Mouse (Mus musculus) limb, embryonic 15.5 days (tissue): Measurements from ENCODE around the gene Dppa3. TPM values are rescaled to one million over a fixed set of nuclear protein-coding genes. Genes with fewer than 3 reads are reported as not detected.

ENCODE experiments used
- ATAC-seq: fragments of 200-750 bp; cut with Nextera tagmentation; 2 replicates; pipeline ENCODE4 v1.8.0; 2017; ENCODE audit warnings: low read depth, moderate TSS enrichment; ENCODE audit not compliant: insufficient number of reproducible peaks, low FRiP score, low TSS enrichment
- H3K27ac ChIP-seq: fragments of 300-500 bp; sonication (generic); 2 replicates; pipeline ENCODE4 v1.5.1; 2015; ENCODE audit warnings: moderate library complexity, mild to moderate bottlenecking, inconsistent platforms
- H3K27me3 ChIP-seq: fragments of 300-500 bp; sonication (generic); 2 replicates; pipeline ENCODE4 v1.6.1; 2015; ENCODE audit warnings: inconsistent platforms
- H3K36me3 ChIP-seq: fragments of 300-500 bp; sonication (generic); 2 replicates; pipeline ENCODE4 v1.6.1; 2015; ENCODE audit warnings: inconsistent platforms
- H3K4me1 ChIP-seq: fragments of 300-500 bp; sonication (generic); 2 replicates; pipeline ENCODE4 v1.6.1; 2015; ENCODE audit warnings: inconsistent platforms
- H3K4me2 ChIP-seq: fragments of 300-500 bp; sonication (generic); 2 replicates; pipeline ENCODE4 v1.6.1; 2015; ENCODE audit warnings: mild to moderate bottlenecking, inconsistent platforms
- H3K4me3 ChIP-seq: fragments of 300-500 bp; sonication (generic); 2 replicates; pipeline ENCODE4 v1.5.1; 2015; ENCODE audit warnings: mild to moderate bottlenecking, inconsistent platforms
- H3K9ac ChIP-seq: fragments of 300-500 bp; sonication (generic); 2 replicates; pipeline ENCODE4 v1.6.1; 2015; ENCODE audit warnings: inconsistent platforms
- H3K9me3 ChIP-seq: fragments of 300-500 bp; sonication (generic); 2 replicates; pipeline ENCODE4 v1.6.1; 2016; ENCODE audit warnings: inconsistent platforms
- WGBS: fragments of 180-500 bp; shearing (Covaris S2); methylation state at CpG from one replicate; pipeline ENCODE4 v1.1.7; 2015; 5-methylcytosine and 5-hydroxymethylcytosine counted together
- polyA plus RNA-seq: library from polyadenylated mRNA; unstranded; fragments of >200 nt; fragmentation: Nextera tagmentation; extraction: Ambion mirVana; gene quantifications from 2 replicates; pipeline ENCODE4 v1.2.1, GENCODE M21; 2015

Gene Dppa3
- polyA plus RNA-seq, 1 experiment from 2014 or later: not detected

DNA sequence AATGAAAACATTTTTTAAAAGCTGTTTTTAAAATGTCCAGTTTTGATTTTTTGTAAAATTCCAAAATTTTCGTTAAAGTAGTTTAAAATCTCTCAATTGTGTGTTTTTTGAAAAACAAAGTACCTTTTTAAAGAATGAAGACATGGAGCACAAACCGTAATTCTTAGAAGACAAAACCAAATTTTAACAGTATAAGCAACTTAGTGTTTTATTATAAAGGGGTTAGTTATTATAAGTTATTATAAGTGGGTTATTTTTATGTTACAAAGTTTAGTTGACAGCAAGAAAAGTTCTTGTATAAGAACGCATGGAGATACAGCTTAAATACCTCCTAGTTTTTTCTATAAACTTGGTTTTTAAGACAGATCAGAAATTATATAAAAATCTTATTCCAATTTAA lies 24.6 kb upstream of the Dppa3 start:
- H3K4me2 ChIP-seq: peak overlapping the region; percentile 58
- no peaks in the 10 kb centered on the region for H3K9me3 ChIP-seq
- H3K27me3 ChIP-seq: no peaks in the 10 kb centered on the region
- H3K4me3 ChIP-seq: no peak overlapping the region
- WGBS: 77% methylated on average over 3 of the region's 3 CpGs
- no peaks in the 10 kb centered on the region for H3K36me3 ChIP-seq
- no peak for ATAC-seq
- no peak overlapping the region for H3K9ac ChIP-seq
- no peak overlapping the region for H3K27ac ChIP-seq
- no peaks in the 10 kb centered on the region for H3K4me1 ChIP-seq

DNA sequence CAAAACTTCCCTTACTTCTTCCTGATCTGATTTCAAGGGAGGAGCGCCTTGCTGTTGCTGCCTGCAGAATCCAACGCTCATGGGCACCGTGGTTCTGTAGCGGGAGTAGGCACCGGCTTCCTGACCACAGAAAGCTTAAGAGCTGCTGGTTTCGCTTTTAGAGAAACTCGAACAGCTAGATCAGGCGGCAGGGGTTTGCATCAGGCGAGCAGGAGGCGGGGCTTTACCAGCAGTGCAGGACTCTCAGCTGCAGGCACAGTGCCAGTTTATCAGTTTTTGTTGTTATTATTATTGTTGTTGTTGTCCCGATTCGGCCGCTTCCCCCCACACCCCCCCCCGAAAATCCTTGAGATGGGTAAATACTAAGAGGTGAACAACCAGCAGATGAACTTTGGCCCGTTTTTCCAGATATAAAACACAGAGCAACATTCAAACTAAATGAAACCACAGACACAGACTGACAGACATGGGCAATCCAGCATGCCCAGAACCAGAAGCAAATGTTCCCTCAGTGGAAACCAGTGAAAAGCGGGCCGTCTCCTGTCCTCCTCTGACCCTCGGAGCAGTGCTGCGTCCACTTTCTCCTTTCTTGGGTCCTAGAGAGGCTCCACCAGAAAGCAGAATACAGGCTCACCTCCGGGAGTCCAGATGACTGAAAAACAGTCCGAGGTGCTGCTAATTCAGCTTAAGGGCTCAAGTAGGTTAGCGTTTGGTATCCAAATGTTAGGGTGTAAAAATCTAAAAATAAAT lies 23.8 kb upstream of the Dppa3 start, which contains the start of gene Apobec1:
TSS of gene Apobec1 (minus strand) at position 203 of the 750 bp plus-strand sequence.
- no peaks in the 10 kb centered on the region for H3K9me3 ChIP-seq
- peak within 1 kb of the TSS; percentile 50 for H3K4me3 ChIP-seq
- WGBS: 2% methylated on average over 22 of the region's 22 CpGs
- peak within 1 kb of the TSS; percentile 58 for H3K4me2 ChIP-seq
- 0 out of 2 replicates have a peak within 1 kb of the TSS, but pooled peaks have one; percentile 20 for H3K9ac ChIP-seq
- H3K36me3 ChIP-seq: no peaks in the 10 kb centered on the region
- ATAC-seq: no peak; the same call in 1 of the 2 replicates
- H3K4me1 ChIP-seq: no peaks in the 10 kb centered on the region
- peak within 1 kb of the TSS; percentile 60 for H3K27ac ChIP-seq
- no peaks in the 10 kb centered on the region for H3K27me3 ChIP-seq

DNA sequence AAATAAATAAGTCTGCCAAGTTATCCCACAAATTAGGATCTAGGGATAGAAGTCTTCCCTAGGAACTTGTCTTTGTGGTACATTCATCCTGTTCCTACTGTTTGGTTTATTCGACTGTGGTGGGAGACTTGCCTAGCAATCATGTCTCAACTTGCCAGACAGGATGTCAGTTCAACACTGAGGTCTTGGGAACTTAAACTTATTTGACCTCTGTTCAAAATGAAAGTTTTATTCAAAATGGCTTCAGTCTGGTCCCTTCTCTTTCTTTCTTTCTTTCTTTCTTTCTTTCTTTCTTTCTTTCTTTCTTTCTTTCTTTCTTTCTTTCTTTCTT lies 23.3 kb upstream of the Dppa3 start:
- 32% methylated on average over 1 of the region's 1 CpGs for WGBS
- H3K4me3 ChIP-seq: no peak overlapping the region
- no peak overlapping the region for H3K27ac ChIP-seq

DNA sequence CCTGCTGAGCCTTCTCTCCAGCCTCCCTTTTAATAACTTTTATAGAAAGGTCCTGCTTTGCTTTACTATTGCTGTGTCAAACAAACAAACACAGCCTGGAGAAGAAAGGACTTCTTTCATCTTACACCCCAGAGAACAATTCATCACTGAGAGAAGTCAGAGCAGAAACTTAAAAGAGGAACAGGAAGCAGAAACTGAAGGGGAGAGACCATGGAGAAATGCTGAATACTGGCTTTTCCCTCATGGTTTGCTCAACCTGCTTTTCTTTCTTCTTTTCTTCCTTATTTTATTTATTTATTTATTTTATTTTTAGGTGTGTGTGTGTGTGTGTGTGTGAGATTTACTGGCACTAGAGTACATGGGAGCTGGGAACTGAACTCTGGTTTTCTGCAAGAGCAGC lies 21.9 kb upstream of the Dppa3 start:
- Histone ChIP-seq H3K4me2 (no peak overlapping the region), H3K27ac (no peak overlapping the region)
- ATAC-seq: no peak

More for the DNA sequence above, 23.3 kb upstream of the Dppa3 start:
- H3K27me3 ChIP-seq: no peaks in the 10 kb centered on the region
- no peak overlapping the region for H3K9ac ChIP-seq
- peak overlapping the region; percentile 58; the same call in 1 of the 2 replicates for H3K4me2 ChIP-seq
- H3K9me3 ChIP-seq: no peaks in the 10 kb centered on the region
- no peaks in the 10 kb centered on the region for H3K4me1 ChIP-seq
- no peaks in the 10 kb centered on the region for H3K36me3 ChIP-seq
- no peak for ATAC-seq

DNA sequence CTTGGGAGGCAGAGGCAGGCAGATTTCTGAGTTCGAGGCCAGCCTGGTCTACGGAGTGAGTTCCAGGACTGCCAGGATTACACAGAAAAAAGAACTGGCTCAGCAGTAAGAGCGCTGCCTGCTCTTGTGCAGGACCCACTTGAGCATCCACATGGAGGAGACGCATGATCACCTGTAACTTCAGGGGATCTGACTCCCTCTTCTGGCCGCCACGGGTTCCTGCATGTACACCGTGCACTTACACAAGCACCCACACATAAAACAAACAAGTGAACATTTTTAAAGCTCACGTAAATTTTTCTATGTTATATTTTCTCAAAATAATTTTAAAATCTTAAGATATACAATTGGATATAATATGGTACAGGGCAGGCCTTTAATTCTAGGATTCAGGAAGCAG lies 20.7 kb upstream of the Dppa3 start:
- Histone ChIP-seq H3K4me3 (no peak overlapping the region), H3K4me2 (no peak overlapping the region), H3K9ac (no peak overlapping the region), H3K36me3 (no peaks in the 10 kb centered on the region), H3K27me3 (no peaks in the 10 kb centered on the region), H3K27ac (no peak overlapping the region), H3K9me3 (no peaks in the 10 kb centered on the region), H3K4me1 (no peaks in the 10 kb centered on the region)
- ATAC-seq: no peak
- 91% methylated on average over 8 of the region's 8 CpGs for WGBS

More for the DNA sequence above, 21.9 kb upstream of the Dppa3 start:
- H3K36me3 ChIP-seq: no peaks in the 10 kb centered on the region
- no peaks in the 10 kb centered on the region for H3K4me1 ChIP-seq
- no peak overlapping the region for H3K4me3 ChIP-seq
- no peaks in the 10 kb centered on the region for H3K27me3 ChIP-seq
- no peak overlapping the region for H3K9ac ChIP-seq
- no peaks in the 10 kb centered on the region for H3K9me3 ChIP-seq

DNA sequence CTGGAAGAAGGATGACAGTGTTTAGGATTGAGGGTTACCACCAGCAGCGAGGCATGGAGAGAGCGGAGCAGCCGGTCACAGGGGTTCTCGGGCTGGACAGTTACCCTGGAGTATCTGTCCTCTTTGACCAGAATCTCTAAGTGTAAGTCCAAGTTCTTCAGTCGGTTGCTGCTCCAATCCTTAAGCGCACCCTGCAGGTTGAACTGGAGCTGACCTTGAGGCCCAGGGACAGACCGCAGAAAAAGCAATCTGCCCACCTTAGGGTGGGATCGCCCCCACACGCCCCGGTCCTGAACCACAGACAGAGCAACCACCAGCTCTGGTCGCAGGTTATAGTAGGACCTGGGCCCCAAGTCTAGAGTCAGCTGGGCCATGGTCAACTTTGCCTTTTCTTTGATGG lies 19.5 kb upstream of the Dppa3 start:
- ATAC-seq: no peak
- Histone ChIP-seq H3K4me3 (no peak overlapping the region), H3K36me3 (no peaks in the 10 kb centered on the region), H3K27ac (no peak overlapping the region), H3K27me3 (no peaks in the 10 kb centered on the region), H3K4me1 (no peaks in the 10 kb centered on the region), H3K9me3 (no peaks in the 10 kb centered on the region), H3K9ac (no peak overlapping the region), H3K4me2 (no peak overlapping the region)
- WGBS: 94% methylated on average over 11 of the region's 11 CpGs

DNA sequence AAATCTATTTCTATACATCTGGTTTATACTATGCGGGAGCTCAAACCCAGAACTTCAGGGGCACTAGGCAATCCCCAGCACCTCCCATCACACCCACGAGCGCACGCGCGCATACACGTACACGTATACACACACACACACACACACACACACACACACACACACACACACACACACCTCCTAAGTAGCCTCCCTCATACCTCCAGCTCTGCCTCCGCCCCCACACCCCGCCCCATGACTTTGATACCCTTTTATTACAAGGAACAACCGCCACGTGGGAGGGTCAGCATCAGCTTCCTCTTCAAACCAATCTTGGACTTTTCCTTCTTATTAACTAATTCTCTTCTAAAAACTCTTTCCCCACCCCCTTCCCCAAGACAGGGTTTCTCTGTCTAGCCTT lies 18.5 kb upstream of the Dppa3 start:
- no peaks in the 10 kb centered on the region for H3K9me3 ChIP-seq
- H3K27me3 ChIP-seq: no peaks in the 10 kb centered on the region
- no peaks in the 10 kb centered on the region for H3K4me1 ChIP-seq
- no peaks in the 10 kb centered on the region for H3K36me3 ChIP-seq
- H3K9ac ChIP-seq: no peak overlapping the region
- WGBS: 93% methylated on average over 12 of the region's 12 CpGs
- no peak for ATAC-seq
- H3K27ac ChIP-seq: no peak overlapping the region
- H3K4me2 ChIP-seq: no peak overlapping the region
- no peak overlapping the region for H3K4me3 ChIP-seq

DNA sequence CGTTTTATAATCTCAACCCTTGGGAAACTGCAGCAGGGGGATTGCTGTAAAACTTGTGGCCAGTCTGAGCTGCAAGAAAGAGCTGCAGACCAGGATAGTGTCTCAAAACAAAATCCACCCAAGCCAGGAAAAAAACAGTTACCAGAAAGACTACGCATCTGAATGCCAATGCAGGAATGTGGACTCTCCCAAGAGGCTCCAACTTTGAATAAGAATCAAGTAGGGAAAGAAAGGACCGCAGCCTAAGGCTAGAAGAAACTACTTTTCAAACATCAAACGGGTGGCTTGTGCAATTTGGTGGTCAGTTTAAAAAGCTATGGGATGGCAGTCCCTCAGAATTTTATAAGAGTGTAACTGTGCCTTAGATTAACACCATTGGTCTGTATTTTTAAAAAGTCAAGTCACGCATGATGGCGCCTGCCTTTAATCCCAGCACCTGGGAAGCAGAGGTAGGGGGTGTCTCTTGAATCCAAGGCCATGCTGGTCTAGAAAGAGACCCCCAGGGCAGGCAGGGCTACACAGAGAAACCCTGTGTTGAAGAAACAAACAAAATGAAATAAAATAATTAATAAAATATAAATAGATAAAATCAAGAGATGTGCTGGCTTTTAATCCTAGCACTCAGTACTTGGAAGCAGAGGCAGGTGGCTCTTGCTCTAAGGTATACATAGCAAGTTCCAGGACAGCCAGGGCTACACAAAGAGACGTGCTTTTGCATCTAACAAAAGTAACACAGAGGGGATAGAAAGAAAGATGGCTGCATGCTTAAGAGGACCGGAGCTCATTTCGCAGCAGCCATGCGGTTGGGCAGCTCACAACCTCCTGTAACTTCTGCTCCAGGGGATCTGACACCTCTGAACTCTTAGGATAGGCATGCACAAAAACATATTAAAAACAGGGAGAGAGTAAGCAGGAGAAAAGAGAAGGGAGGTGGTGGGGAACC lies 17.5 kb upstream of the Dppa3 start:
- no peaks in the 10 kb centered on the region for H3K9me3 ChIP-seq
- no peaks in the 10 kb centered on the region for H3K36me3 ChIP-seq
- H3K27ac ChIP-seq: no peak overlapping the region
- no peaks in the 10 kb centered on the region for H3K27me3 ChIP-seq
- no peak overlapping the region for H3K4me2 ChIP-seq
- 74% methylated on average over 10 of the region's 10 CpGs for WGBS
- no peak overlapping the region for H3K9ac ChIP-seq
- H3K4me3 ChIP-seq: no peak overlapping the region
- H3K4me1 ChIP-seq: no peaks in the 10 kb centered on the region
- no peak for ATAC-seq

DNA sequence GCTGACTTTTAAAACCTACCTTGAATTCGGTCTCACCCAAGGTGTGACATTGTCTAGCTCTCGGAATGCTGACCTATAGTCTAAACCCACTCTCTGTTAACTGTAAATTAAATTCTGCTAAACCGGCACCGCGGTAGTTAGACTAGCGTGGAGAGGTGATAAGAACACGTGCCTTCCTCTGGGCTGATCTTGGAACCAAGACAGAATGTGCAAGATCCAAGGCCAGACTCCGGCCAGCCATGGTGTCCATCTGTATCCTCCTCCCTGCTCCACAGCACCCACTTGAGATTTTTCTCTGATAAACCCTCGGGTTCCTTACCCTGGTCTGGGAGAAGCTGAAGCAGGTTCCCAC lies 16.9 kb upstream of the Dppa3 start:
- 66% methylated on average over 9 of the region's 9 CpGs for WGBS
- H3K36me3 ChIP-seq: no peaks in the 10 kb centered on the region
- H3K27ac ChIP-seq: no peak overlapping the region
- no peak overlapping the region for H3K4me3 ChIP-seq
- ATAC-seq: no peak
- H3K4me2 ChIP-seq: no peak overlapping the region
- no peak overlapping the region for H3K9ac ChIP-seq
- no peaks in the 10 kb centered on the region for H3K4me1 ChIP-seq
- H3K9me3 ChIP-seq: no peaks in the 10 kb centered on the region
- no peaks in the 10 kb centered on the region for H3K27me3 ChIP-seq

DNA sequence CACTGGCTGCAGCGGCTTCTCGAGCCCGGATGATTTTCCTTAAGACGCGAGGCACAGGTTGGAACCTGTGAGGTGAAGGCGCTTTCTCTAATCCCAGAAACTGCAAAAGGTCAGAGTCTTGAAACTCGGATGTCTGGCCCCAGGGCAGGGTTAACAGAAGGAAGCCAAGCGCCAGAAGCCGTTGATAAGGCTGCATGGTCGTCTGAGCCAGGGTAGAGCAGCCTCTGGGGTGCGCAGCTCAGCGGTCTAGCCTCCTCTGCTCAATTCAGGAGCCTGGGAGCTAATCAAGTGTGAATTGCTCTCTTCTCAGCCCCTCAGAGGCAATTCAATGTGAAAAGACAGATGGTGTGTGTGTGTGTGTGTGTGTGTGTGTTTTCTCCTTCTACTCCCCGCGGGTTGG lies 16.4 kb upstream of the Dppa3 start, which contains the start of gene Gdf3:
TSS of gene Gdf3 (minus strand) at position 317 of the 400 bp plus-strand sequence.
- no peak for ATAC-seq
- no peak within 1 kb of the TSS for H3K9ac ChIP-seq
- H3K9me3 ChIP-seq: no peaks in the 10 kb centered on the region
- H3K27me3 ChIP-seq: no peaks in the 10 kb centered on the region
- H3K36me3 ChIP-seq: no peaks in the 10 kb centered on the region
- no peak within 1 kb of the TSS for H3K4me3 ChIP-seq
- H3K27ac ChIP-seq: no peak within 1 kb of the TSS
- 54% methylated on average over 14 of the region's 14 CpGs for WGBS
- no peak within 1 kb of the TSS for H3K4me2 ChIP-seq
- no peaks in the 10 kb centered on the region for H3K4me1 ChIP-seq

DNA sequence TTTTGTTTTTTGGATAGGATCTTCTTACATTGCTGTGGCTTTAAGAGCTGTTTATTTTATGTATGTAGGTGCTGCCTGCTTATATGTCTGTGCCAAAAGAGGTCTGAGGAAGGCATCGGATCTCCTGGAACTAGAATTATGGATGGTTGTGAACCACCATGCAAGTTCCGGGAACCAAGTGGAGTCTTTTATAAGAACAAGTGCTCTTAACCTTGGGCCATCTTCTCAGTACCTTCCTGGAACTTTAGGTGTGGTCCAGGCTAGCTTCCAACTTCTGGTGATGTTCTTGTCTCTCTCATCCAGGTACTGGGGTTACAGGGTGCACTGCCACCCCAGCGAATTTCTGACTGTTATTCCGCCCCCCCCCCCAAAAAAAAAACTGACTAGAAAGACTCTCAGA lies 13.8 kb upstream of the Dppa3 start:
- H3K36me3 ChIP-seq: no peaks in the 10 kb centered on the region
- H3K9me3 ChIP-seq: no peaks in the 10 kb centered on the region
- H3K27ac ChIP-seq: no peak overlapping the region
- 75% methylated on average over 4 of the region's 4 CpGs for WGBS
- no peak overlapping the region for H3K4me3 ChIP-seq
- no peak overlapping the region for H3K9ac ChIP-seq
- ATAC-seq: no peak
- no peaks in the 10 kb centered on the region for H3K27me3 ChIP-seq
- H3K4me1 ChIP-seq: no peaks in the 10 kb centered on the region
- no peak overlapping the region for H3K4me2 ChIP-seq

DNA sequence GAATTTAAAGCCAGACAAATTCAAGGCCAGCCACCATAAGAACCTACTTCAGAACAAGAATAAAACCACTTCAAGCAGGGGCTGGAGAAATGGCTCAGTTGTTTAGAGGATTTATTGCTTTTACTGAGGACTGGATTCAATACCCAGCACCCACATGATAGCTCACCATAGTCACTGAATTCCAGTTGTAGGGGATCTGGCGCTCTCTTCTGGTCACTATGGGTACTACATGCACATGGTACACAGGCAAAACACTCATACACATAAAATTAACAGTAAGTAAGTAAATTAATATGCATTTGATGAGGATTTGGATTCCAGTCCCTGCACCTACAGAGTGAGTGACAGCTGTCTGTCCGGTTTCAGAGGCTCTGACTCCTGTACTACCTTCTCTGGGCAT lies 12.2 kb upstream of the Dppa3 start:
- H3K4me1 ChIP-seq: no peaks in the 10 kb centered on the region
- no peak overlapping the region for H3K4me3 ChIP-seq
- no peak overlapping the region for H3K27ac ChIP-seq
- H3K9me3 ChIP-seq: no peaks in the 10 kb centered on the region
- H3K9ac ChIP-seq: no peak overlapping the region
- H3K4me2 ChIP-seq: no peak overlapping the region
- no peaks in the 10 kb centered on the region for H3K27me3 ChIP-seq
- no peak for ATAC-seq
- no peaks in the 10 kb centered on the region for H3K36me3 ChIP-seq
- WGBS: 57% methylated on average over 2 of the region's 2 CpGs
